Mouse (Mus musculus) layer of hippocampus, adult 9-10 months (tissue): Measurements from ENCODE around the gene Etv2.

Source experiments
- DNase-seq: peaks from one replicate; pipeline ENCODE4 v3.0.0; 2022; ENCODE audit warnings: low spot score

The Etv2 gene

DNA sequence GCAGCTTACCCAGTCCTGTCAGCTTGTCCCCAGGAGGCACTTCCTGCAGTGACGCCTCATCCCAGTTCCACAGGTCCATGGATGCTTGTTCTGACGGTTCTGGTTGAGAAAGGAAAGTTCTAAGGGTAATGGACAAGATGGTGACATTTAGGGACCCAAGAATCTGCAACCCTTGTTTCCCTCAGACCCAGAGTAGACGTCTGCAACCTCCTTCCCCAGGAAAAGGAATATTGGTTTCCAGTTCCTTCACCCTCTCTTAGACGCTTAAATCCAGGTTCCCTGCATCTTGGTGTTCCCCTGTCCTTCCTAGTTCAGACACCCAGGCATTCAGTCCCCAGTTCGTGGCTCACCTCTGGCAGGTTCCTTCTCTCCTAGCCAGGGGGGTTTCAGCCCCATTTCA lies at the start of gene Etv2:
Etv2 (minus strand) TSS at position 101 of the 400 bp plus-strand sequence.
- no peak for DNase-seq

GRCm38 (mm10) chr7:30683425-30683824 lies 47.8 kb upstream of the Etv2 start:
- DNase-seq = no peak

- no peak for DNase-seq
Measured at GRCm38 (mm10) chr7:30681897-30682296, 46.2 kb upstream of the Etv2 start.

- no peak for DNase-seq
Measured at GRCm38 (mm10) chr7:30678263-30678975, 42.8 kb upstream of the Etv2 start.

DNA sequence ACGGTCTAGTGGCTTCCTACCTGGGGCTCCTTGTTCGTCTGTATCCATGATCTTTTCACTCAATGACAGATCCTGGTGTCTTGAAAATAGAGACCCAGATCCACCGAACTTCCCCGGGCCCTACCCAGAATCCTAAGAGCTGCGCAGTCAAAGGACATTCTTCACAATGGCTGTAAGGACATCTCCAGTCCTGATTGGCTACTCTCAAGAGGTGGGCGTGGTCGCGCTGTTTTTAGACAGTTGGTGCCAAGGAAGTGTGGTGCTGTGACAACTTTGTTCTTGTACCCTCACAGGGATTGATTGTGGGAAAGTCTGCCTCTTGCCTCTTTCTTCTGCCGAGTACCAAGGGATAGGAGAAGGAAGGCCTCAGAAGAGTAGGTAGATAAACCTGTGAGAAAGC lies 35.8 kb upstream of the Etv2 start, which contains the start of gene Pmis2:
Pmis2 (minus strand) TSS at position 126 of the 400 bp plus-strand sequence.
- DNase-seq = no peak

DNA sequence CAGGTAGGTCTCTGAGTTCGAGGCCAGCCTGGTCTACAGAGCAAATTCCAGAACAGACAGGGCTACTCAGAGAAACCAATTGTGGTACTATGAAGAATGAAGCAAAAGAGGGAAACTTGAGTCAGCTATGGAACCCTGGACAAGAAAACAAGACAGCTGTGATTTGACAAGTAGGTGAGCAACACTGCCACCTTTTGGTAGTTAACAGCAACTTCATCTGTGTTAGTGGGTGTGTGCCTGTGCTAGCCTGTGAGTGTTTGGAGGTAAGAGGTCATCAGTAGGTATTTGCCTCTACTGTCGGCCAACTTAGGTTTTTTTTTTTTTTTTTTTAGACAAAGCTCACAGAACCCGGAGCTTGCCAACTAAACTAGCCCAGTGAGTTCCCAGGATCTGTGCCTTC lies 33.6 kb upstream of the Etv2 start:
- DNase-seq = no peak

DNA sequence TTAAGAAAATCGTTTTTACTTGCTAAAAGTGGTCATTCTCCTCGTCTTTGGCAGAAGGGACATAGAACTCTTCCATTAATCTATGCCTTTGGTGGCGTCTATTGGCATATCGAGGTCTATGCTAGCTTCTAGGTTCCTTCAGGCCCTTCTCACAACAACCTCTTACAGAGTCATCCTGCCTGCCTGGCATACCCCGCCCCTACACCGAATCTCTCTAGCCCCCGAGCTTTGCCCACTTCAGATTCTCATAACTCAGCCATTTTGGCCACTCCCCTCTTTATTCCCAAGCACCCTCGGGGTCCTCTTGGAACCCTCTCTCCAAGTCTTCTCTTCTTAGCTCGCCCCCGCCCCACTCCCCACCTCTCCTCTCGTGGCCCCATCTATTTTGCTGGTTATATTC lies 29.7 kb upstream of the Etv2 start:
- DNase-seq = no peak

DNA sequence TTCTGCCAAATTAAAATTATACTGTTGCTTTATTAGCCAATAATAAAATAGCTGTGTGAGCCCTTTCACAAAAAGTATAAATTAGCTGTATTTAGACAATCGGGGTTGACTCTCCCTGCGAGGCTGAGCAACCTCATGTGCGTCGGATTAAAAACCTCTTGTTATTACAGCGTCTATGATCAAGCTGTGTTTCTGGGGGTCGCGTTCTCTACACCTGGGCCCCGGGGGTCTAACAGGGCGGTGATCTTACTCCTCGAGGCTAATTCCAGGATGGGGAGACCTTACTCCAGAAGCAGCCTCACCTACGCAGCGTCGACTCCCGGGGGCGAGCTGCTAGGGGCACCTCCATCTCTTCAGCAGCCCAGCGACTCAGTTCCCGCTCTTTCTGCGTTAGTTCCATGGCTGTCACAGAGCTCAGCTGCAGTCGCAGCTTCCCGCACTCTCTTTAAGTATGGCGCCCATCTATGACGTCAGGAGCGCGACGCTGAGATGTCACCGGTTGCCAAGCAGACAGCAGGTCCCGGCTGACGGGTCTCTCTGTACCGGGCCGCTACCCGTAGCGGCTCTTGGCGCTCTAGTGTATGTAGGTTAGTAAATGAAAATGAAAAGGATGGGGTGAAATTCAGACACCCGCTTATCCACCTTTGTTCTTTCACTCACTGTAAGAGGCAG lies 29.0 kb upstream of the Etv2 start, which contains the start of gene Haus5:
Haus5 (minus strand) TSS at position 466 of the 672 bp plus-strand sequence.
- DNase-seq = peak; percentile 91

DNA sequence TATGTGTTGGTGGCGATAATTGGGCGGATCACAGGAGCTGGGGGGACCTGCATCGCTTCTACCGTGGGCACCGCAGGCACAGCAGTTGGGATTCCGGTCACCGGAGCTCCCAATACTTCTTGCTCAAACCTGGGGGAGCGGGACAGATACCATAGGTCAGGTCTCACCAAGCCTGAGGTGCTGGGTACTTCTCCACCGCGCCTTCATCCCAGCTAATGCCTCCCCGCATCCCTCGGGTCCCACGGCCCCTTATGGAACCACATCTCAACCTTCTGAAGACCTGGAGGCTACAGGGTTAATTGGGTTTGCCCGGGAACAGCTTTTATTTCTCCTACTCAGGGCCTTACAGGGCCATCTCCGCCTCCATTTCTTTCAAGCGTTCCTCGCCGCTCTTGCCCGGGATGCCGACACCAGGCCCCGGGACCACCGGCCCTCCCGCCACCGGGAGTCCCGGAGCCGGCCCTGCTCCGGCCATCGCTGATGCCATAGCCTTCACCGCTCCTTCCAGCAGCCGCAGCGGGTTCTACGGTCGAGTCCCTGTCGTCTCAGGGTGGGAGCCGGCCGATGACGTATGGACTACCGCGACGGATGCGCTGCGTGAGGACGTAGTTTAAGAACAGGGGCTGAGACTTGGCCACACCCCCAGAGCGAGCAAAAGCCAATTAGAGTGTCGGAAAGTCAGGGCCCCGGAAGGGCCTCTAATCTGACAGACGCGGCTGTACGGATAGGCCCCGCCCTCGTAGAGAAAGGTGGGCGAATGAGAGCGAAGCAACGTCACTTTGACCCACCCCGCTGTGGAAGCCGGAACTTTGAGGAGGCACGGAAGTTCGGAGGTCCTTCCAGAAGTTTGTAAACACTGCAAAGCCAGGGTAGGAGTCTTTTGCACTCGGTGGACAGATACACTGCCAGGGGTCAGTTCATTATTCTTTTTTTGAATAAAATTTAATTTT lies 14.2 kb upstream of the Etv2 start, which contains the start of gene Rbm42:
Rbm42 (minus strand) TSS at position 727 of the 950 bp plus-strand sequence.
- peak; percentile 98 for DNase-seq

GRCm38 (mm10) chr7:30639083-30639482 lies 3.4 kb upstream of the Etv2 start:
- DNase-seq = no peak

- no peak for DNase-seq
Measured at GRCm38 (mm10) chr7:30636395-30636794, 743 bp upstream of the Etv2 start.

GRCm38 (mm10) chr7:30634621-30635020 lies 1.0 kb downstream of the Etv2 start:
- no peak for DNase-seq

- DNase-seq = no peak
Measured at GRCm38 (mm10) chr7:30633762-30634412, 1.8 kb downstream of the Etv2 start.

DNA sequence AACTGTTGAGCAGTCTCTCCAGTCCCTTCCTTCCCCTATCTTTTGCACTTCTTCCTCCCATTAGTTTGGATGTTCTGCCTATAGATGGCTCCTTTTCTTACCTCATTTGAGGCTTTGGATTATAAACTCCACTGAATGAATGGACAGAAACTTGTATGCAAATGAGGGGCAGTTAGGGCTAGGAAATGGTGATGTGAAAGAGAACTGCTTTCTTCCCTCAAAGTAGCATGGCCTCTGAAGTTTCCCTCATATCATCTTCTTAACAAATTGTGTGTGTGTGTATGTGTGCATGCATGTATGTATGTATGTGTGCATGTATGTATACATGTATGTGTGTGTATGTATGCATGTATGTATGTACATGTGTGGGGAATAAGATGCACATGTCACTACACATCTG lies 6.6 kb downstream of the Etv2 start:
- no peak for DNase-seq

GRCm38 (mm10) chr7:30626647-30627046 lies 9.0 kb downstream of the Etv2 start:
- no peak for DNase-seq

- DNase-seq = peak; percentile 70
Measured at GRCm38 (mm10) chr7:30625530-30626384, 9.9 kb downstream of the Etv2 start, which contains the start of gene Cox6b1. Gene Cox6b1 (minus strand): TSS chr7:30626151.

DNA sequence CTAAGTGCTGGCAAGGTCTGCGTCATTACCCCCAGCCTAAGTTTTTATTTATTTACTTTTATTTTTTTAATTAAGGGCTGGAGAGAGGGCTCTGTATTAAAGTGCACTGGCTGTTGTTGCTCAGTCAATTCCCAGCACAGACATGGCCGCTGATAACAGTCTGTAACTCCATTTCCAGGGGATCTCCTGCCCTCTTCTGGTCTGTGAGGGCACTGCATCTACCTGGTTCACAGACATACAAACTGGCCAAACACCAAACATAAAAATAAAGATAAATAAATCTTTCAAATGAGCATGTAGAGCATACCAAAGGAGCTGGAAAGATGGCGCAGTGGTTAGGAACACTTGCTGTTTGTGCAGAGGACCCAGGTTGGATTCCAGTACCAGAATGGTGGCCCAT lies 16.4 kb downstream of the Etv2 start:
- DNase-seq = no peak

- no peak for DNase-seq
Measured at GRCm38 (mm10) chr7:30618658-30619057, 17.0 kb downstream of the Etv2 start.

- DNase-seq = no peak
Measured at GRCm38 (mm10) chr7:30615049-30615760, 20.4 kb downstream of the Etv2 start.

- DNase-seq = no peak
Measured at GRCm38 (mm10) chr7:30614454-30614853, 21.2 kb downstream of the Etv2 start.
